In the genomic region with DNA sequence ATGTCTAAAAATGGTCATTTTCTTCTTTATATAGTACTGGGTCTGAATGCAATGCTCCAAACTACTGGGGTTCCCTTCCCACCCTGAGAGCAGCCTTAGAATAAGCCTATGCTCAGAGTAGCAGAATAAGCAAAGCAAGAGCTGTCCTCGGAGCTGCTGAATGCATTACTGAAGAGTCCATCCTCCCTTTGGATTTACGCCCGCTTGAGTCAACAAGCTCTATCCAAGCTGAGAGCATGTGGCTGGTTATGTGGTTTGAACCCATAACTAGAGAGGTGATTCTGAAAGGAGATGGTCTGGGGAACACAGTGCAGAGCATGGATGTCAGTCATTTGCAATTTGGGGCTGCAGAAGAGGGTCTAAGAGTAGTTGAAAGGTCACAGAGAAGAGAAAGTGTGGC, we compare ENCODE assay signal across 23 mouse cellular contexts. TPM values are rescaled to one million over a fixed set of nuclear protein-coding genes. Genes with fewer than 3 reads are reported as not detected.
DNase-seq lines count a peak whose midpoint lies in the region; ATAC-seq lines count a peak whose summit lies in the region.
"Had no signal": no experiment of that assay in that cellular context is flagged by ENCODE, and none has a peak within 500 bp of the region (broad histone marks: within the 10 kb centered on the region; RNA-seq: fewer than 3 reads in every experiment).

No protein-coding gene starts in this region.

- no peak overlapping the region for H3K4me2 ChIP-seq in heart, embryonic 12.5 days
- no peak overlapping the region for H3K4me2 ChIP-seq in heart, embryonic 11.5 days
- no peak overlapping the region for H3K4me2 ChIP-seq in hindbrain, embryonic 13.5 days
- 0 out of 2 replicates have a peak overlapping the region, but pooled peaks have one; percentile 3 for H3K4me2 ChIP-seq in midbrain, embryonic 14.5 days (ENCODE audit: low read length)
- no peak overlapping the region for H3K4me2 ChIP-seq in midbrain, embryonic 11.5 days
- H3K4me2 ChIP-seq: embryonic facial prominence, embryonic 12.5 days; forebrain, embryonic 13.5 days had no signal

- H3K4me1 ChIP-seq in heart, embryonic 12.5 days (replicated peaks) = peaks cover 35% of the 10 kb centered on the region
- H3K4me1 ChIP-seq in heart, embryonic 11.5 days (ENCODE audit: control insufficient read depth, insufficient read depth, low read length) = peaks cover 14% of the 10 kb centered on the region
- peaks cover 39% of the 10 kb centered on the region for H3K4me1 ChIP-seq in hindbrain, embryonic 13.5 days (replicated peaks)
- peaks cover 27% of the 10 kb centered on the region for H3K4me1 ChIP-seq in hindbrain, embryonic 10.5 days (replicated peaks)
- peaks cover 10% of the 10 kb centered on the region for H3K4me1 ChIP-seq in midbrain, embryonic 14.5 days (ENCODE audit: control insufficient read depth, insufficient read depth, low read length)
- H3K4me1 ChIP-seq in midbrain, embryonic 11.5 days (ENCODE audit: control insufficient read depth, insufficient read depth, low read length) = peaks cover 20% of the 10 kb centered on the region

- no peaks in the 10 kb centered on the region for H3K9me3 ChIP-seq in heart, embryonic 12.5 days (replicated peaks)
- no peaks in the 10 kb centered on the region for H3K9me3 ChIP-seq in heart, embryonic 11.5 days (replicated peaks; ENCODE audit: control insufficient read depth, low read length)
- no peaks in the 10 kb centered on the region for H3K9me3 ChIP-seq in hindbrain, embryonic 13.5 days
- no peaks in the 10 kb centered on the region for H3K9me3 ChIP-seq in hindbrain, embryonic 10.5 days
- no peaks in the 10 kb centered on the region for H3K9me3 ChIP-seq in midbrain, embryonic 14.5 days (ENCODE audit: control insufficient read depth, low read length)
- no peaks in the 10 kb centered on the region for H3K9me3 ChIP-seq in midbrain, embryonic 11.5 days (ENCODE audit: control insufficient read depth, low read length)
- H3K9me3 ChIP-seq: embryonic facial prominence, embryonic 12.5 days; forebrain, embryonic 13.5 days; G1E had no signal

- WGBS in heart, embryonic 12.5 days = 45% methylated on average over 3 of the region's 3 CpGs
- 55% methylated on average over 3 of the region's 3 CpGs for WGBS in heart, embryonic 11.5 days (ENCODE audit: insufficient replicate concordance)
- 60% methylated on average over 3 of the region's 3 CpGs for WGBS in hindbrain, embryonic 13.5 days
- WGBS in hindbrain, embryonic 10.5 days = 60% methylated on average over 3 of the region's 3 CpGs
- WGBS in midbrain, embryonic 14.5 days = 33% methylated on average over 3 of the region's 3 CpGs
- 35% methylated on average over 3 of the region's 3 CpGs for WGBS in midbrain, embryonic 11.5 days

- H3K36me3 ChIP-seq in heart, embryonic 12.5 days = 0 out of 2 replicates have a peak, but pooled peaks cover 3% of the 10 kb centered on the region
- no peaks in the 10 kb centered on the region for H3K36me3 ChIP-seq in heart, embryonic 11.5 days (ENCODE audit: control insufficient read depth, insufficient read depth, low read length)
- no peaks in the 10 kb centered on the region for H3K36me3 ChIP-seq in hindbrain, embryonic 13.5 days
- no peaks in the 10 kb centered on the region for H3K36me3 ChIP-seq in hindbrain, embryonic 10.5 days
- H3K36me3 ChIP-seq in midbrain, embryonic 14.5 days (ENCODE audit: control insufficient read depth, insufficient read depth, low read length) = no peaks in the 10 kb centered on the region
- no peaks in the 10 kb centered on the region for H3K36me3 ChIP-seq in midbrain, embryonic 11.5 days (ENCODE audit: control insufficient read depth, insufficient read depth, low read length)
- H3K36me3 ChIP-seq: embryonic facial prominence, embryonic 12.5 days had no signal

- no peak for DNase-seq in hindbrain, embryonic 10.5 days (ENCODE audit: low spot score)
- DNase-seq in midbrain, embryonic 14.5 days = peak; percentile 22
- DNase-seq in midbrain, embryonic 11.5 days (ENCODE audit: low spot score, missing footprints) = no peak
- peak; percentile 69 for DNase-seq in NIH3T3 (ENCODE audit: low read depth)
- no peak for DNase-seq in gastrocnemius, postnatal 4 days (ENCODE audit: low spot score in 2 of 2)
- DNase-seq: adrenal gland, postnatal 14 days; B cell, adult 2 months; cerebellum, adult 11-12 months; cerebellum, adult 9-10 months; cerebellum, postnatal 25 days; forebrain, postnatal 0 days; gastrocnemius, postnatal 14 days; heart, postnatal 36 days had no signal

- ATAC-seq in heart, embryonic 12.5 days (ENCODE audit: insufficient number of reproducible peaks, low FRiP score) = no peak
- no peak for ATAC-seq in heart, embryonic 11.5 days (replicated peaks; ENCODE audit: insufficient number of reproducible peaks, low FRiP score, low TSS enrichment)
- 0 out of 2 replicates have a peak, but pooled peaks have one; percentile 21 for ATAC-seq in hindbrain, embryonic 13.5 days (ENCODE audit: low FRiP score)
- no peak; the same call in 1 of the 2 replicates for ATAC-seq in midbrain, embryonic 14.5 days (ENCODE audit: low FRiP score, low TSS enrichment)
- ATAC-seq in midbrain, embryonic 11.5 days (ENCODE audit: low FRiP score) = no peak
- ATAC-seq: CD4-positive, CD25-positive, alpha-beta regulatory T cell, adult 4 months; forebrain, embryonic 13.5 days; forebrain, postnatal 0 days; hindbrain, embryonic 16.5 days; inflammation-experienced regulatory T-cells, adult 6 months; intestine, postnatal 0 days had no signal

- no peak overlapping the region for H3K27ac ChIP-seq in heart, embryonic 12.5 days (ENCODE audit: poor library complexity, severe bottlenecking)
- H3K27ac ChIP-seq in heart, embryonic 11.5 days (ENCODE audit: low read depth, low read length) = no peak overlapping the region
- no peak overlapping the region for H3K27ac ChIP-seq in hindbrain, embryonic 13.5 days
- no peak overlapping the region; the same call in 1 of the 2 replicates for H3K27ac ChIP-seq in hindbrain, embryonic 10.5 days
- H3K27ac ChIP-seq in midbrain, embryonic 14.5 days (replicated peaks; ENCODE audit: low read depth, low read length) = 0 out of 2 replicates have a peak overlapping the region, but pooled peaks have one; percentile 8
- no peak overlapping the region for H3K27ac ChIP-seq in midbrain, embryonic 11.5 days (ENCODE audit: low read depth, low read length)
- H3K27ac ChIP-seq: embryonic facial prominence, embryonic 12.5 days; forebrain, embryonic 13.5 days had no signal

- H3K9ac ChIP-seq in heart, embryonic 12.5 days = 0 out of 2 replicates have a peak overlapping the region, but pooled peaks have one; percentile 45
- H3K9ac ChIP-seq in heart, embryonic 11.5 days (ENCODE audit: low read depth, low read length) = no peak overlapping the region
- H3K9ac ChIP-seq in hindbrain, embryonic 13.5 days = peak overlapping the region; percentile 11; the same call in 1 of the 2 replicates
- H3K9ac ChIP-seq in midbrain, embryonic 14.5 days (replicated peaks; ENCODE audit: low read length) = no peak overlapping the region
- H3K9ac ChIP-seq in midbrain, embryonic 11.5 days (ENCODE audit: low read length) = no peak overlapping the region
- H3K9ac ChIP-seq: embryonic facial prominence, embryonic 12.5 days; forebrain, embryonic 13.5 days; forebrain, postnatal 0 days had no signal

- no peak overlapping the region for H3K4me3 ChIP-seq in heart, embryonic 12.5 days
- H3K4me3 ChIP-seq in heart, embryonic 11.5 days (ENCODE audit: low read depth, low read length) = no peak overlapping the region
- H3K4me3 ChIP-seq in hindbrain, embryonic 13.5 days = no peak overlapping the region
- H3K4me3 ChIP-seq in hindbrain, embryonic 10.5 days = no peak overlapping the region
- H3K4me3 ChIP-seq in midbrain, embryonic 14.5 days (replicated peaks; ENCODE audit: low read depth, low read length) = no peak overlapping the region
- H3K4me3 ChIP-seq in midbrain, embryonic 11.5 days (ENCODE audit: low read depth, low read length) = no peak overlapping the region
- H3K4me3 ChIP-seq: embryonic facial prominence, embryonic 12.5 days; forebrain, embryonic 13.5 days had no signal

- no peaks in the 10 kb centered on the region for H3K27me3 ChIP-seq in heart, embryonic 12.5 days (replicated peaks)
- H3K27me3 ChIP-seq in heart, embryonic 11.5 days (ENCODE audit: control insufficient read depth, insufficient read depth, low read length) = no peaks in the 10 kb centered on the region
- H3K27me3 ChIP-seq in hindbrain, embryonic 13.5 days = no peaks in the 10 kb centered on the region
- no peaks in the 10 kb centered on the region for H3K27me3 ChIP-seq in hindbrain, embryonic 10.5 days (ENCODE audit: insufficient read depth, poor library complexity, severe bottlenecking)
- no peaks in the 10 kb centered on the region for H3K27me3 ChIP-seq in midbrain, embryonic 14.5 days (ENCODE audit: control insufficient read depth, insufficient read depth, low read length)
- no peaks in the 10 kb centered on the region for H3K27me3 ChIP-seq in midbrain, embryonic 11.5 days (ENCODE audit: control insufficient read depth, insufficient read depth, low read length)
- H3K27me3 ChIP-seq: embryonic facial prominence, embryonic 12.5 days; forebrain, embryonic 13.5 days had no signal

RNA-seq across cellular contexts. Expression of gene Zmynd11, which starts 11.4 kb away (rescaled TPM):
- polyA plus RNA-seq in heart, embryonic 12.5 days (2016; fragmentation: Nextera tagmentation; extraction: Ambion mirVana) = 122 and 132 TPM in 2 replicates
- 115 and 123 TPM in 2 replicates for polyA plus RNA-seq in heart, embryonic 11.5 days (2014; fragmentation: Nextera tagmentation; extraction: Ambion mirVana)
- 142 and 145 TPM in 2 replicates for polyA plus RNA-seq in hindbrain, embryonic 13.5 days (2015; fragmentation: Nextera tagmentation; extraction: Ambion mirVana)
- polyA plus RNA-seq in hindbrain, embryonic 10.5 days (2016; fragmentation: Nextera tagmentation; extraction: Ambion mirVana) = 94.1 and 111 TPM in 2 replicates
- 146 and 198 TPM in 2 replicates for polyA plus RNA-seq in midbrain, embryonic 14.5 days (2014; fragmentation: Nextera tagmentation; extraction: Ambion mirVana)
- 153 TPM in 2 replicates for polyA plus RNA-seq in midbrain, embryonic 11.5 days (2014; fragmentation: Nextera tagmentation; extraction: Ambion mirVana)
- 100 to 1,000 TPM; 114 to 130 TPM for total RNA-seq in gastrocnemius, postnatal 4 days (2021)

Comparison
In these comparisons a context has a peak if more than half of its experiments do, and no peak if none do; other contexts are left out.
1. H3K9ac ChIP-seq: peak in heart, embryonic 12.5 days (single experiment) and hindbrain, embryonic 13.5 days (single experiment); none in heart, embryonic 11.5 days (single experiment), midbrain, embryonic 14.5 days (single experiment) and midbrain, embryonic 11.5 days (single experiment).
2. DNase-seq: peak in midbrain, embryonic 14.5 days (single experiment) and NIH3T3 (single experiment); none in hindbrain, embryonic 10.5 days (single experiment), midbrain, embryonic 11.5 days (single experiment) and gastrocnemius, postnatal 4 days (0 of 2).